10 mouse cellular contexts compared by ENCODE assay signal in genomic region chr11:82929633-82929950, GRCm38 (mm10). TPM values are rescaled to one million over a fixed set of nuclear protein-coding genes. Genes with fewer than 3 reads are reported as not detected.
DNase-seq lines count a peak whose midpoint lies in the region; ATAC-seq lines count a peak whose summit lies in the region.
"Had no signal": no experiment of that assay in that cellular context is flagged by ENCODE, and none has a peak within 500 bp of the region (broad histone marks: within the 10 kb centered on the region; RNA-seq: fewer than 3 reads in every experiment).

No protein-coding gene starts in this region.

- no peak overlapping the region for H3K27ac ChIP-seq in heart, embryonic 10.5 days
- H3K27ac ChIP-seq in neural tube, embryonic 14.5 days (ENCODE audit: low read depth, low read length), result no peak overlapping the region
- H3K27ac ChIP-seq in midbrain, embryonic 12.5 days (replicated peaks), result no peak overlapping the region

- no peak for ATAC-seq in neural tube, embryonic 14.5 days (ENCODE audit: low read depth)
- ATAC-seq in midbrain, embryonic 12.5 days (ENCODE audit: low FRiP score, low read depth), result no peak

- H3K9me3 ChIP-seq in heart, embryonic 10.5 days, result no peaks in the 10 kb centered on the region
- no peaks in the 10 kb centered on the region for H3K9me3 ChIP-seq in neural tube, embryonic 14.5 days (ENCODE audit: control insufficient read depth, low read length)
- no peaks in the 10 kb centered on the region for H3K9me3 ChIP-seq in midbrain, embryonic 12.5 days

- H3K4me1 ChIP-seq in heart, embryonic 10.5 days, result peaks cover 23% of the 10 kb centered on the region
- H3K4me1 ChIP-seq in neural tube, embryonic 14.5 days (ENCODE audit: control insufficient read depth, insufficient read depth, low read length), result no peaks in the 10 kb centered on the region
- H3K4me1 ChIP-seq in midbrain, embryonic 12.5 days, result peaks cover 7% of the 10 kb centered on the region; the same call in 1 of the 2 replicates

- H3K36me3 ChIP-seq in heart, embryonic 10.5 days, result peaks cover 86% of the 10 kb centered on the region
- no peaks in the 10 kb centered on the region for H3K36me3 ChIP-seq in neural tube, embryonic 14.5 days (ENCODE audit: control insufficient read depth, insufficient read depth, low read length)
- no peaks in the 10 kb centered on the region for H3K36me3 ChIP-seq in midbrain, embryonic 12.5 days

- no peak for DNase-seq in heart, embryonic 10.5 days (ENCODE audit: low spot score)
- no peak for DNase-seq in heart, adult 8-10 months (ENCODE audit: low spot score)
- DNase-seq in neural tube, embryonic 10.5 days (ENCODE audit: extremely low spot score, low spot score), result no peak
- DNase-seq in layer of hippocampus, postnatal 25 days (ENCODE audit: extremely low spot score in 1 of 2, low spot score in 1 of 2), result no peak
- DNase-seq in right cerebral cortex, postnatal 14 days, result no peak
- DNase-seq: cerebellum, adult 2 months had no signal

- peak overlapping the region; percentile 59; the same call in 1 of the 2 replicates for H3K4me3 ChIP-seq in heart, embryonic 10.5 days
- H3K4me3 ChIP-seq in neural tube, embryonic 14.5 days (ENCODE audit: low read depth, low read length), result 0 out of 2 replicates have a peak overlapping the region, but pooled peaks have one; percentile 40
- no peak overlapping the region for H3K4me3 ChIP-seq in midbrain, embryonic 12.5 days

- no peak overlapping the region for H3K9ac ChIP-seq in neural tube, embryonic 14.5 days (replicated peaks; ENCODE audit: low read depth, low read length)
- no peak overlapping the region for H3K9ac ChIP-seq in midbrain, embryonic 12.5 days (replicated peaks)

- H3K27me3 ChIP-seq in heart, embryonic 10.5 days (ENCODE audit: insufficient read depth, poor library complexity, severe bottlenecking), result peaks cover 45% of the 10 kb centered on the region
- peaks cover 22% of the 10 kb centered on the region for H3K27me3 ChIP-seq in neural tube, embryonic 14.5 days (ENCODE audit: control insufficient read depth, insufficient read depth, low read length)
- H3K27me3 ChIP-seq in midbrain, embryonic 12.5 days, result peaks cover 78% of the 10 kb centered on the region

- 70% methylated on average over 3 of the region's 3 CpGs for WGBS in heart, embryonic 10.5 days
- 51% methylated on average over 3 of the region's 3 CpGs for WGBS in neural tube, embryonic 14.5 days
- 55% methylated on average over 3 of the region's 3 CpGs for WGBS in midbrain, embryonic 12.5 days

- no peak overlapping the region; the same call in 1 of the 2 replicates for H3K4me2 ChIP-seq in neural tube, embryonic 14.5 days (ENCODE audit: low read depth, low read length)
- peak overlapping the region; percentile 96; the same call in 1 of the 2 replicates for H3K4me2 ChIP-seq in midbrain, embryonic 12.5 days (replicated peaks)

RNA-seq across cellular contexts. Expression of gene Unc45b, which starts 19.2 kb away (rescaled TPM):
- 185 and 294 TPM in 2 replicates for polyA plus RNA-seq in heart, embryonic 10.5 days (2016; fragmentation: Nextera tagmentation; extraction: Ambion mirVana)
- total RNA-seq in heart, adult 8-10 months (2022), result 100 to 1,000 TPM; 170 to 223 (median 177) TPM
- polyA plus RNA-seq in neural tube, embryonic 14.5 days (2014; fragmentation: Nextera tagmentation; extraction: Ambion mirVana), result 0.92 and 1.2 TPM in 2 replicates
- 0.89 and 0.93 TPM in 2 replicates for polyA plus RNA-seq in midbrain, embryonic 12.5 days (2016; fragmentation: Nextera tagmentation; extraction: Ambion mirVana)
- 1 to 10 TPM; 1.1 to 2.4 TPM for total RNA-seq in layer of hippocampus, postnatal 25 days (2021)

RNA-seq across cellular contexts. Expression of gene Nle1, which starts 21.4 kb away (rescaled TPM):
- polyA plus RNA-seq in heart, embryonic 10.5 days (2016; fragmentation: Nextera tagmentation; extraction: Ambion mirVana), result 29.1 and 37.7 TPM in 2 replicates
- total RNA-seq in heart, adult 8-10 months (2022), result 10 to 100 TPM in 2 of 4 experiments, 1 to 10 TPM in 2; 7.0 to 13.0 (median 9.7) TPM
- polyA plus RNA-seq in neural tube, embryonic 14.5 days (2014; fragmentation: Nextera tagmentation; extraction: Ambion mirVana), result 21.6 and 24.7 TPM in 2 replicates
- polyA plus RNA-seq in midbrain, embryonic 12.5 days (2016; fragmentation: Nextera tagmentation; extraction: Ambion mirVana), result 33.8 and 33.9 TPM in 2 replicates
- 10 to 100 TPM; 30.9 to 43.0 TPM for total RNA-seq in layer of hippocampus, postnatal 25 days (2021)

RNA-seq across cellular contexts. Expression of gene Slfn5, which starts 21.6 kb away (rescaled TPM):
- 0.35 and 0.86 TPM in 2 replicates for polyA plus RNA-seq in heart, embryonic 10.5 days (2016; fragmentation: Nextera tagmentation; extraction: Ambion mirVana)
- total RNA-seq in heart, adult 8-10 months (2022), result 10 to 100 TPM; 43.9 to 65.9 (median 55.1) TPM
- 1.0 and 1.5 TPM in 2 replicates for polyA plus RNA-seq in neural tube, embryonic 14.5 days (2014; fragmentation: Nextera tagmentation; extraction: Ambion mirVana)
- polyA plus RNA-seq in midbrain, embryonic 12.5 days (2016; fragmentation: Nextera tagmentation; extraction: Ambion mirVana), result 0.80 and 0.83 TPM in 2 replicates
- 1 to 10 TPM; 3.0 to 3.4 TPM for total RNA-seq in layer of hippocampus, postnatal 25 days (2021)

RNA-seq across cellular contexts. Expression of gene Fndc8, which starts 37.7 kb away (rescaled TPM):
- 0.06 and 0.11 TPM in 2 replicates for polyA plus RNA-seq in heart, embryonic 10.5 days (2016; fragmentation: Nextera tagmentation; extraction: Ambion mirVana)
- total RNA-seq in heart, adult 8-10 months (2022), result not detected
- 0.82 and 1.1 TPM in 2 replicates for polyA plus RNA-seq in neural tube, embryonic 14.5 days (2014; fragmentation: Nextera tagmentation; extraction: Ambion mirVana)
- polyA plus RNA-seq in midbrain, embryonic 12.5 days (2016; fragmentation: Nextera tagmentation; extraction: Ambion mirVana), result 0.27 and 0.64 TPM in 2 replicates
- not detected for total RNA-seq in layer of hippocampus, postnatal 25 days (2021)
- total RNA-seq: hematopoietic stem cell, adult 5-6 weeks; left cerebral cortex, postnatal 25 days had no signal
- polyA plus RNA-seq: cerebellum, adult 2 months had no signal

RNA-seq across cellular contexts. Expression of gene Rad51d, which starts 39.2 kb away (rescaled TPM):
- polyA plus RNA-seq in heart, embryonic 10.5 days (2016; fragmentation: Nextera tagmentation; extraction: Ambion mirVana), result 14.2 and 16.6 TPM in 2 replicates
- total RNA-seq in heart, adult 8-10 months (2022), result 10 to 100 TPM in 2 of 4 experiments, 1 to 10 TPM in 2; 7.8 to 10.9 (median 9.9) TPM
- 13.4 and 14.4 TPM in 2 replicates for polyA plus RNA-seq in neural tube, embryonic 14.5 days (2014; fragmentation: Nextera tagmentation; extraction: Ambion mirVana)
- polyA plus RNA-seq in midbrain, embryonic 12.5 days (2016; fragmentation: Nextera tagmentation; extraction: Ambion mirVana), result 12.8 and 14.1 TPM in 2 replicates
- total RNA-seq in layer of hippocampus, postnatal 25 days (2021), result 10 to 100 TPM; 15.1 to 17.2 TPM

Comparison
In these comparisons a context has a peak if more than half of its experiments do, and no peak if none do; other contexts are left out.
1. RNA of gene Unc45b, which starts 19.2 kb away (polyA plus RNA-seq): 185 to 294 TPM in heart, embryonic 10.5 days; 0.89 to 0.93 TPM in midbrain, embryonic 12.5 days and 0.92 to 1.2 TPM in neural tube, embryonic 14.5 days; every median in the first group is over 10 times any median in the second.